Mouse (Mus musculus) inflammation-experienced regulatory T-cells, adult 16 weeks (primary cell): ENCODE results near the gene Cox6b2. TPM values are rescaled to one million over a fixed set of nuclear protein-coding genes. Genes with fewer than 3 reads are reported as not detected.

Source experiments
- polyA plus RNA-seq: library from polyadenylated mRNA; unstranded; fragments of 100-300 nt; shearing (Covaris generic); gene quantifications from one replicate; pipeline ENCODE4 v1.2.1, GENCODE M21; 2017

Cox6b2 gene
- 3.0 TPM for polyA plus RNA-seq

GRCm38 (mm10) chr7:4752821-4753570 lies at the start of gene Cox6b2:
Gene Cox6b2 (minus strand): TSS chr7:4753094.

GRCm38 (mm10) chr7:4792278-4793212 lies 39.7 kb upstream of the Cox6b2 start, which contains the start of gene Rpl28:
Gene Rpl28 (plus strand): TSS chr7:4792874.

DNA sequence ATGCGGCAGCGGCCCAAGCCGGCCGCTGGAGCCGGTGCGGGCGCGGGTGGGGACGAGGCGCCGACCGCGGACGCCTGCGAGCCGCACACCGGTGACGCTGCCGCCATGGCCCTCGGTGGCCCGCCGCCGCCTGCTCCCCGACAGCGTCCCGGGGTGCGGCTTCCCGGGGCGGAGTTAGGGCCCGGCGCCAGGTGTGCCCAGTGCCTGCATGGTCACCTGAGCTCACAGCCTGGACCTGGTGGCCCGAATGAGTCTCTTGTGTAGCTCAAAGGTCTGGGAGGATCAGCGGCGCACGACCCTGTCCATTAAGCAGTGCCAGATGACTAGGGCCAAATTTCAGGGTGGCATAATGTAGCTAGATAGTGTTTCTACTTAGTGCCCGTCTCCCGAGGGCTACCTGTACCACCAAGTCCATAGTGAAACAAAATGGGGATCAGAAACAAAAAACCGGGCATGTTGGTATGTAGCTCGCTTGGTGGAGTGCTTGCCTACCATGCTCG lies 36.6 kb upstream of the Cox6b2 start, which contains the start of gene Tmem238:
TSS of gene Tmem238 (minus strand) at position 221 of the 500 bp plus-strand sequence.

GRCm38 (mm10) chr7:4782759-4783158 lies 29.9 kb upstream of the Cox6b2 start, which contains the start of the genes Il11 and Tmem190:
Gene Il11 (minus strand): TSS chr7:4782859.
Gene Tmem190 (plus strand): TSS chr7:4782937.

GRCm38 (mm10) chr7:4771202-4771601 lies 18.3 kb upstream of the Cox6b2 start, which contains the start of gene Fam71e2:
Gene Fam71e2 (minus strand): TSS chr7:4771302.

DNA sequence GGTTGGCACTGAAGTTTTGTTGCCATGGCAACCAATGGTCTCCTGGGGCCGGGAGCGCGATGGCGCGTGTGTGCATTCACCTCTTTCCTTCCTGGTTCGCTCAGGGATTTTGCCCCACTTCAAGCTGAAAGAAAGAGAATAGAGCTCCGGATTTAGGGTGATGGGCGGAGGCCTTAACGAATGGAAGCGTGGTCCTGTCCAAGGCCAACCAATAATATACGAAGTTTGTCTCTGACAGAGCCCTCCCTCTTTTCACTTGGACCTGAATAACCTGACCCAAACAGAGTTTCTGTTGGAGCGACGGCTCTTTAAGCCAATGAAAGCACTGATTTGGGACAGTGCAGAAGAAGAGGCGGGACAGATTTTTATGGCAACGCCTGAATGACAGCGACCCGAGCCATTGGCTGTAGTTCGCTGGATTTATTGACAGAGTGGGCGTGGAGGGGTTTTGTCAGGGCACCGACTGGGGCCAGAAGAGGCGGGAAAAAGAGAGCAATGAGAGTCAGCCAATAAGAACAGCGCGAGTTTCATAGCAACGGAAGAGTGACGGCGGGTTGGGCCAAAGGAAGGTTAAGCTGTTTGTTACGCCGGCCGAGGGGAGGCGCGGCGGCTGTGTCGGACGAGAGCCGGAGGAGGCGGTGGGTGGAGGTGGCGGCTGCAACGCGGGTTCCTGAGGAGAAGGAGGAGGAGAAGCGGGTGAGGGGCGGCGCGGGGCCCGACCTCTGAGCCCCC lies 13.2 kb downstream of the Cox6b2 start, which contains the start of gene Kmt5c:
TSS of gene Kmt5c (plus strand) at position 572 of the 732 bp plus-strand sequence.

GRCm38 (mm10) chr7:4725169-4725568 lies 27.7 kb downstream of the Cox6b2 start, which contains the start of gene Tmem150b:
Gene Tmem150b (minus strand): TSS chr7:4725249.

Other genes starting within 250 kb of the Cox6b2 start
- 5.5 TPM for gene Tnnt1, start 236.7 kb downstream of the Cox6b2 start, polyA plus RNA-seq
- 2.8 TPM for gene Tnni3, start 228.9 kb downstream of the Cox6b2 start, polyA plus RNA-seq
- 1.7 TPM for gene Dnaaf3, start 220.6 kb downstream of the Cox6b2 start, polyA plus RNA-seq
- gene Syt5, start 205.6 kb downstream of the Cox6b2 start, polyA plus RNA-seq, result 0.55 TPM
- not detected for gene Ptprh, start 149.1 kb downstream of the Cox6b2 start, polyA plus RNA-seq
- gene Tmem86b, start 121.7 kb downstream of the Cox6b2 start, polyA plus RNA-seq, result 4.2 TPM
- gene Ppp6r1, start 94.1 kb downstream of the Cox6b2 start, polyA plus RNA-seq, result 33.7 TPM
- 79.2 TPM for gene Hspbp1, start 68.0 kb downstream of the Cox6b2 start, polyA plus RNA-seq
- 0.59 TPM for gene Brsk1, start 62.5 kb downstream of the Cox6b2 start, polyA plus RNA-seq
- 0.13 TPM for gene Tmem150b, start 27.8 kb downstream of the Cox6b2 start, polyA plus RNA-seq
- 52.5 TPM for gene Kmt5c, start 13.0 kb downstream of the Cox6b2 start, polyA plus RNA-seq
- not detected for gene Fam71e2, start 18.2 kb upstream of the Cox6b2 start, polyA plus RNA-seq
- gene Il11, start 29.8 kb upstream of the Cox6b2 start, polyA plus RNA-seq, result not detected
- gene Tmem190, start 29.8 kb upstream of the Cox6b2 start, polyA plus RNA-seq, result not detected
- gene Tmem238, start 36.6 kb upstream of the Cox6b2 start, polyA plus RNA-seq, result 0.45 TPM
- gene Rpl28, start 39.8 kb upstream of the Cox6b2 start, polyA plus RNA-seq, result 275 TPM
- 111 TPM for gene Ube2s, start 59.5 kb upstream of the Cox6b2 start, polyA plus RNA-seq
- gene Shisa7, start 91.6 kb upstream of the Cox6b2 start, polyA plus RNA-seq, result not detected
- gene Isoc2b, start 117.2 kb upstream of the Cox6b2 start, polyA plus RNA-seq, result 46.1 TPM
- 0.68 TPM for gene Isoc2a, start 124.1 kb upstream of the Cox6b2 start, polyA plus RNA-seq
- gene Gm36210, start 153.4 kb upstream of the Cox6b2 start, polyA plus RNA-seq, result not detected
- gene Zfp628, start 162.1 kb upstream of the Cox6b2 start, polyA plus RNA-seq, result 0.94 TPM
- gene Nat14, start 168.9 kb upstream of the Cox6b2 start, polyA plus RNA-seq, result 1.9 TPM
- not detected for gene Ssc5d, start 172.7 kb upstream of the Cox6b2 start, polyA plus RNA-seq
- 0.17 TPM for gene Sbk2, start 211.3 kb upstream of the Cox6b2 start, polyA plus RNA-seq
- gene Sbk3, start 218.1 kb upstream of the Cox6b2 start, polyA plus RNA-seq, result not detected
- 17.6 TPM for gene Zfp579, start 243.1 kb upstream of the Cox6b2 start, polyA plus RNA-seq